Mouse (Mus musculus): ENCODE measurements at regions not wholly inside any gene's neighbourhood (a gene's known extent, or its start where the extent isn't known, plus 50 kb on each side); places are given as distances from the start of the nearest gene placed in this dataset.

DNA sequence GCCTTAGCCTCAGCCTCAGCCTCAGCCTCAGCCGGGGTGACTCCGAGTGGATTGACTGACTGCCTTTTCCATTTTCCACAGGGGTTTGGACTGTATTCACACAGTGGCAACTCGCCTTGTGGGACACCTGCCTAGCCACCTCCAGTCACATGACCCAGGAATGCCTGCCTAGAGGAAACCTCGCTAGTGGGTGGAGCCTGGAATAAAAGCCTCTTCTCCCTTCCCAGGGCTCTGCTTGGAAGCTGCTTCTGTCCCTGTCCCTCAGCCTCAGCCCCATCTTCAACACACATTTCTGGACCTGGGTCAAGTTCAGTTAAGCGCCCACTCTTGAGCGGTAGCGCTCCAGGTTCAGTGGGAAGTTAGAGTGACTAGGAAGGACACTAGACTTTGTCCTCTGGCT, 68.0 kb upstream of the Prdm11 start:
- Histone ChIP-seq H3K27ac (ENCODE audit: low read depth, low read length) (no peak overlapping the region), H3K36me3 (ENCODE audit: insufficient read depth, low read length) (no peaks in the 10 kb centered on the region), H3K4me1 (ENCODE audit: insufficient read depth, low read length) (no peaks in the 10 kb centered on the region), H3K9me3 (ENCODE audit: low read length) (no peaks in the 10 kb centered on the region), H3K4me3 (ENCODE audit: low read depth, low read length) (no peak overlapping the region), H3K4me2 (ENCODE audit: low read depth, low read length, poor library complexity, severe bottlenecking) (no peak overlapping the region), H3K27me3 (ENCODE audit: insufficient read depth, low read length) (no peaks in the 10 kb centered on the region; the same call in 1 of the 2 replicates), H3K9ac (replicated peaks; ENCODE audit: low read length, poor library complexity, severe bottlenecking) (no peak overlapping the region)
- DNase-seq (ENCODE audit: low spot score) (no peak), ATAC-seq (ENCODE audit: low FRiP score) (no peak)
- no peak for TF ChIP-seq CTCF (IDR thresholded peaks at IDR 0.05)
- 85% methylated on average over 7 of the region's 7 CpGs for WGBS

DNA sequence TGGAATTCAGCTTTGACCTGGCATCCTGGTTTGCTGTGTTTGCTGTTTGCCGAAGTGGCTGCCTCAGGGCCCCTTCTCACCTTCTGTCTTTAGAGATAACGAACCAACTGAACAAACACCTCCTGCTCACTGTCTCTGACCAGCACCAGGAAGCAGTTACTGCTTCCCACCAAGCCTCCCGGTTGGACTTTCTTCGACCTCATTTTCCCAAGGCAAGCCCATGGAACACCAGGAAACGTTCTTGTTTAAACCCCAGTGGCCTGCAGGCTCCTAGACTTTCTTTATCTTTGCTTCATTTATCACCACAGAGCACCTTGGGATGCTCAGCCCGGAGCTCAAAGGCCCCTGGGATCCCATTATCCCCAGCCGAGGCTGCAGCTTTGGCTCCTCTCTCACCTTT, 66.4 kb upstream of the Prdm11 start:
- no peak overlapping the region for H3K4me3 ChIP-seq (ENCODE audit: low read depth, low read length)
- DNase-seq (ENCODE audit: low spot score) (no peak), ATAC-seq (ENCODE audit: low FRiP score) (no peak)
- H3K4me2 ChIP-seq (ENCODE audit: low read depth, low read length, poor library complexity, severe bottlenecking), result no peak overlapping the region
- H3K9me3 ChIP-seq (ENCODE audit: low read length), result no peaks in the 10 kb centered on the region
- H3K36me3 ChIP-seq (ENCODE audit: insufficient read depth, low read length), result no peaks in the 10 kb centered on the region
- H3K27ac ChIP-seq (ENCODE audit: low read depth, low read length), result no peak overlapping the region
- no peaks in the 10 kb centered on the region for H3K4me1 ChIP-seq (ENCODE audit: insufficient read depth, low read length)
- TF ChIP-seq CTCF (IDR thresholded peaks at IDR 0.05), result no peak
- no peaks in the 10 kb centered on the region; the same call in 1 of the 2 replicates for H3K27me3 ChIP-seq (ENCODE audit: insufficient read depth, low read length)
- WGBS, result 41% methylated on average over 7 of the region's 7 CpGs
- no peak overlapping the region for H3K9ac ChIP-seq (replicated peaks; ENCODE audit: low read length, poor library complexity, severe bottlenecking)

DNA sequence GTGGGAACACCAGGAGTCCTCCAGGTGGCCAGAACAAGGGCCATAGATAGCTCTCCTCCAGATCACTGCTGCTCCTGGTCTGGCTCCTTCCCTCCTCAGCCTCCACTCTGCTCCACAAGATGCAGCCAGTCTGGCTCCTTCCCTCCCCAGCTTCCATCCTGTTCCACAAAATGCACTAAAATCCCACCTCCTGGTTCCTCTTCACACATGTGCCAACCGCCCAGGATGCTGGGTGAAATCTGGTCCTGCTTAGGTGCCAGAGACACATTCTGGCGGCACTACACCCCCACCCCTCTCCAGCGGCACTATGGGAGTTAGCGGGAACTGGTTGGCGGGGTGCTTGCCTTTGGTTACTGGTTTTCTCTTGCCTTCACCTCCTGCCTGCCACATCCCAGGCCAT, 64.9 kb upstream of the Prdm11 start:
- Histone ChIP-seq H3K9me3 (ENCODE audit: low read length) (no peaks in the 10 kb centered on the region), H3K9ac (replicated peaks; ENCODE audit: low read length, poor library complexity, severe bottlenecking) (no peak overlapping the region), H3K27ac (ENCODE audit: low read depth, low read length) (no peak overlapping the region), H3K4me3 (ENCODE audit: low read depth, low read length) (no peak overlapping the region), H3K4me1 (ENCODE audit: insufficient read depth, low read length) (no peaks in the 10 kb centered on the region), H3K27me3 (ENCODE audit: insufficient read depth, low read length) (no peaks in the 10 kb centered on the region; the same call in 1 of the 2 replicates), H3K4me2 (ENCODE audit: low read depth, low read length, poor library complexity, severe bottlenecking) (no peak overlapping the region), H3K36me3 (ENCODE audit: insufficient read depth, low read length) (no peaks in the 10 kb centered on the region)
- TF ChIP-seq CTCF (IDR thresholded peaks at IDR 0.05), result no peak
- ATAC-seq (ENCODE audit: low FRiP score) (0 out of 2 replicates have a peak, but pooled peaks have one; percentile 10), DNase-seq (ENCODE audit: low spot score) (no peak)
- 88% methylated on average over 5 of the region's 5 CpGs for WGBS

DNA sequence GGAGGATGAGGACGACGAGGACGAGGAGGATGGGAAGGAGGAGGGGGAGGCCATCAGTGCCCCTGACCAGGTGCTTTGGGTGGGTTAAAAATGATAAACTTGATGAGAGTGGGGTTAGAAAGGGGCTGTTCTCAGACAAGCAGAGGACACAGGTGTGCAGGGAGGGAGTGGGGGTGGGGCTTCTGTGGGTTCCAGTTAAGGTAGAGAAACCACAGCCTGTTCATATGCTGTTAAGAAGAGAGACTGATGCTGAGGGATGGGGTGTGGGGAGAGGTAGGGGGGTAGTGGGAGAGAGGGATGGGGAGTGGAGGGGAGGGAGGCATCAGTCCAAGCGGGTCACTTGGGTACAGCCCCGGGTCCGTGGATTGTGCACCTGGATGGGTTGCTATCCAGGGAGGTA, 60.6 kb upstream of the Prdm11 start:
- TF ChIP-seq CTCF (IDR thresholded peaks at IDR 0.05), result no peak
- Histone ChIP-seq H3K4me2 (ENCODE audit: low read depth, low read length, poor library complexity, severe bottlenecking) (no peak overlapping the region), H3K4me1 (ENCODE audit: insufficient read depth, low read length) (no peaks in the 10 kb centered on the region), H3K9me3 (ENCODE audit: low read length) (no peaks in the 10 kb centered on the region), H3K27ac (ENCODE audit: low read depth, low read length) (no peak overlapping the region), H3K4me3 (ENCODE audit: low read depth, low read length) (no peak overlapping the region), H3K36me3 (ENCODE audit: insufficient read depth, low read length) (no peaks in the 10 kb centered on the region), H3K9ac (replicated peaks; ENCODE audit: low read length, poor library complexity, severe bottlenecking) (no peak overlapping the region), H3K27me3 (ENCODE audit: insufficient read depth, low read length) (no peaks in the 10 kb centered on the region; the same call in 1 of the 2 replicates)
- DNase-seq (ENCODE audit: low spot score) (no peak), ATAC-seq (ENCODE audit: low FRiP score) (no peak)
- WGBS, result 74% methylated on average over 6 of the region's 6 CpGs

DNA sequence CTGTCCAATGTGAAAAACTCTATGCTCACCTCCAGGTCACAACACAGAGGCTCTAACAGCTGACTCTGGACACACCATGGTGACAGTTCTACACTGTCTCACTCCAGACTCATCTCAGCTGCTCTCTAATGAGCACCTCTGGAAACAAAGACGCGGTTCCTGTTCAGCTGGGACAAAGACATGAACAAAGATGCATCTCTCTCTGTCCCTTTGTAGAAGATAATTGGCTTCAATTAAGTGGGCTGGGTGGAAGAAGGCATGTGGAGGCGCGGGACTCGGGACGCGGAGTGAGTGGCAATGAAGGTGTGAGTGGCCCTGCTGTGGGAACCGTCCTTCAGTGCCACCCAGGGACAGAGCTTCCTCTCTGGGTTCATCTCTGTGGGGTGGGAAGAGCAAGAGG, 56.0 kb upstream of the Prdm11 start:
- no peak for TF ChIP-seq CTCF (IDR thresholded peaks at IDR 0.05)

DNA sequence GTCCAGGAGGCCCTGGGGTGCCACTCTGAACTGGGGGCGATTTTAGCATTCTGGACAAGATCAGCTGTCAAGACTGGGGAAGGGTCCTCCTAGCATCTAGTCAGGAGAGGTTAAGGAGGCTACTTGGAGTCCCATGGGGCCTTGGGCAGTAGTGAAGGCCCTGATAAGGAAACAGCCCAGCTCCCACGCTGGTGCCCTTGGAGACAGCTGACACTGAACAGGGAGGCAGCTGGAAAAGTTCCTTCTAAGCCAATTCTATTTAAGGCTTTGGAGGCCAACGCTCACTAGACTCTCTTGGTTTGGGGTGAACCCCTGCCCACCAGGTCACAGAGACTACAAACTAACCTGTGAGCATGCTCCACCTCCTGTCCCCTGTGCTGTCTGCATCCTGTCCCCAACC, 53.8 kb upstream of the Prdm11 start:
- no peak overlapping the region for H3K4me2 ChIP-seq (ENCODE audit: low read depth, low read length, poor library complexity, severe bottlenecking)
- 63% methylated on average over 3 of the region's 3 CpGs for WGBS
- H3K36me3 ChIP-seq (ENCODE audit: insufficient read depth, low read length), result no peaks in the 10 kb centered on the region
- no peaks in the 10 kb centered on the region for H3K27me3 ChIP-seq (ENCODE audit: insufficient read depth, low read length)
- no peak overlapping the region for H3K4me3 ChIP-seq (ENCODE audit: low read depth, low read length)
- ATAC-seq (ENCODE audit: low FRiP score), result no peak
- no peak overlapping the region for H3K27ac ChIP-seq (ENCODE audit: low read depth, low read length)
- H3K4me1 ChIP-seq (ENCODE audit: insufficient read depth, low read length), result no peaks in the 10 kb centered on the region
- DNase-seq (ENCODE audit: low spot score), result no peak
- H3K9me3 ChIP-seq (ENCODE audit: low read length), result no peaks in the 10 kb centered on the region
- no peak for TF ChIP-seq CTCF (IDR thresholded peaks at IDR 0.05)
- no peak overlapping the region for H3K9ac ChIP-seq (replicated peaks; ENCODE audit: low read length, poor library complexity, severe bottlenecking)

More for the DNA sequence above, 56.0 kb upstream of the Prdm11 start:
- 64% methylated on average over 8 of the region's 8 CpGs for WGBS
- no peak overlapping the region for H3K9ac ChIP-seq (replicated peaks; ENCODE audit: low read length, poor library complexity, severe bottlenecking)
- no peak overlapping the region for H3K4me3 ChIP-seq (ENCODE audit: low read depth, low read length)
- no peak overlapping the region for H3K4me2 ChIP-seq (ENCODE audit: low read depth, low read length, poor library complexity, severe bottlenecking)
- no peaks in the 10 kb centered on the region for H3K36me3 ChIP-seq (ENCODE audit: insufficient read depth, low read length)
- ATAC-seq (ENCODE audit: low FRiP score) (no peak), DNase-seq (ENCODE audit: low spot score) (no peak)
- H3K27me3 ChIP-seq (ENCODE audit: insufficient read depth, low read length), result no peaks in the 10 kb centered on the region
- H3K4me1 ChIP-seq (ENCODE audit: insufficient read depth, low read length), result no peaks in the 10 kb centered on the region
- no peaks in the 10 kb centered on the region for H3K9me3 ChIP-seq (ENCODE audit: low read length)
- no peak overlapping the region for H3K27ac ChIP-seq (ENCODE audit: low read depth, low read length)

Measured in midbrain, postnatal 0 days (tissue).